Mouse (Mus musculus) neural tube, embryonic 10.5 days (tissue): ENCODE results near the gene Phf13.

Source experiments
- DNase-seq: peaks from one replicate; pipeline ENCODE4 v3.0.0-alpha.2; 2017; ENCODE audit warnings: low spot score; ENCODE audit errors: extremely low spot score

Gene Phf13

GRCm38 (mm10) chr4:151948497-151949471 is 47.3 kb downstream of the Phf13 start:
- DNase-seq, result no peak

DNA sequence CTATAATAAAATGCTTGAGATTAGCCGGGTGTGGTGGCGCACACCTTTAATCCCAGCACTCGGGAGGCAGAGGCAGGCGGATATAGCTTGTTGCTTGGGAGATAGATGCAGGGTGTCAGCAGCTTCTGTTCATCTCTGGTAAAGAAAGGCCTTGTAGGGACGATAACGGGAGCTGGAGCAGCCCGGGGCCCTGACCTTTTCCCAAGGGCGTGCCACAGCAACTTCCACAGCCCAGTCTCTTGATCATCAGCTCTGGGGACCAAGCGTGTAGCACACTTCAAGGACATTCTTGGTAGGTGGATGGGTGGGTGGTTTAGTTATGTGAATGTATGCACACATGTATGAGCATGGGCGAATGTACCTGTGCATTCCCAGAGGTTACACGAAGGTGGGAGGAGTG is 49.8 kb downstream of the Phf13 start:
- DNase-seq, result no peak
